Mouse (Mus musculus): ENCODE measurements at regions not wholly inside any gene's neighbourhood (a gene's known extent, or its start where the extent isn't known, plus 50 kb on each side); places are given as distances from the start of the nearest gene placed in this dataset.

DNA sequence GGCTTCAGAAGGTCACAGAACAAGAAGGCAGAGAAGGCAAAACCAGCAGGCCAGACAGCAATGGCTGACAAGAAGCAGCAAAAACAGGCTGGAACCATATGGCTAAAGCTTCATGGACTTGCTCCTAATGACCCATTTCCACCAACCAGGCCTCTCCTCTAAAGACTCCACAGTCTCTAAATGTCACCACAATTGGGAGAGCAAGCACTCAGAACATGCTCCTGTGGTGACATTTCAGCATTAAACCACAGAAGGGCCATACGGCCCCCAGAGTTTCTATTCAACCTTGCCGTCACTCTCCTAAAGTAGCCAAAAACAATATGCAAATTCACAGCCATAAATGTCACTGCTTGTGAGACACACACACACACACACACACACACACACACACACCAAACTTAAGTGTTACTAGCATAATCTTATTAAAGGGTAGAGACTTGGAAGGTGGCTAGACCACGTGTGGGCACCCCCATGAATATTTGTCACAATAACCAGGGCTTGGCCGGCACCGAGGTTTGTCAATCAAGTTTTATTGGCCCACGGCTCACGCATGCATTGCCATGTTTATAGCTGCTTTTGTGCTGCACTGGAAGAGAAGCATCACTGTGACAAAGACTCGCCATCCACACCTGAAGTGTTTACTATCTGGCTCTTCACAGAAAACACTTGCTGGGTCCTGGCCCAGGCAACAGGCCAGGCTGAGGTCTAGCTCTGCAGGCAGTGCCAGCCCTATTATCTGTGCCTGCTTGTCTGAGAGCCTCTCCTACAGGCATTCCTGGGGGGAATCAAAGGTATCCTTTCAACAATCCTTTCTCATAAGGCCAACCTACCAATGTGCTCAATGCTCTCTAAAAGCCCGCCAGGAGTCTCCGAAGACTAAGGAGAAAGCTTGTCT, 75.6 kb upstream of the Dap start:
- H3K27me3 ChIP-seq (ENCODE audit: insufficient read depth, low read length) = no peaks in the 10 kb centered on the region
- no peaks in the 10 kb centered on the region for H3K36me3 ChIP-seq (ENCODE audit: insufficient read depth)
- no peak overlapping the region for H3K4me3 ChIP-seq (ENCODE audit: low read depth, low read length)
- no peak overlapping the region for H3K4me2 ChIP-seq
- DNase-seq (no peak), ATAC-seq (ENCODE audit: insufficient read depth) (no peak)
- H3K27ac ChIP-seq (ENCODE audit: low read depth) = no peak overlapping the region
- no peak for TF ChIP-seq CTCF (IDR thresholded peaks at IDR 0.05; ENCODE audit: low read depth)
- H3K9me3 ChIP-seq (ENCODE audit: low read depth, low read length) = no peaks in the 10 kb centered on the region
- H3K4me1 ChIP-seq (ENCODE audit: insufficient read depth) = no peaks in the 10 kb centered on the region
- WGBS = 87% methylated on average over 10 of the region's 10 CpGs
- H3K9ac ChIP-seq = no peak overlapping the region

- Histone ChIP-seq H3K27me3 (ENCODE audit: insufficient read depth, low read length) (no peaks in the 10 kb centered on the region), H3K27ac (ENCODE audit: low read depth) (no peak overlapping the region), H3K4me3 (ENCODE audit: low read depth, low read length) (no peak overlapping the region), H3K9ac (no peak overlapping the region), H3K4me2 (no peak overlapping the region), H3K4me1 (ENCODE audit: insufficient read depth) (no peaks in the 10 kb centered on the region), H3K36me3 (ENCODE audit: insufficient read depth) (no peaks in the 10 kb centered on the region), H3K9me3 (ENCODE audit: low read depth, low read length) (no peaks in the 10 kb centered on the region)
- WGBS = 73% methylated on average over 2 of the region's 2 CpGs
- DNase-seq = no peak
- TF ChIP-seq CTCF (IDR thresholded peaks at IDR 0.05; ENCODE audit: low read depth) = no peak
- ATAC-seq (ENCODE audit: insufficient read depth) = no peak
Observed at GRCm38 (mm10) chr15:31149855-31150254, 74.3 kb upstream of the Dap start.

GRCm38 (mm10) chr15:31150546-31151471, 73.3 kb upstream of the Dap start:
- DNase-seq = peak; percentile 85
- H3K4me3 ChIP-seq (ENCODE audit: low read depth, low read length) = no peak overlapping the region
- H3K4me2 ChIP-seq = no peak overlapping the region
- H3K9me3 ChIP-seq (ENCODE audit: low read depth, low read length) = no peaks in the 10 kb centered on the region
- ATAC-seq (ENCODE audit: insufficient read depth) = no peak
- WGBS = 40% methylated on average over 21 of the region's 21 CpGs
- H3K27me3 ChIP-seq (ENCODE audit: insufficient read depth, low read length) = no peaks in the 10 kb centered on the region
- no peaks in the 10 kb centered on the region for H3K36me3 ChIP-seq (ENCODE audit: insufficient read depth)
- peaks cover 6% of the 10 kb centered on the region; the same call in 1 of the 2 replicates for H3K4me1 ChIP-seq (ENCODE audit: insufficient read depth)
- H3K27ac ChIP-seq (ENCODE audit: low read depth) = no peak overlapping the region
- peak; percentile 74 for TF ChIP-seq CTCF (IDR thresholded peaks at IDR 0.05; ENCODE audit: low read depth)
- H3K9ac ChIP-seq = no peak overlapping the region

DNA sequence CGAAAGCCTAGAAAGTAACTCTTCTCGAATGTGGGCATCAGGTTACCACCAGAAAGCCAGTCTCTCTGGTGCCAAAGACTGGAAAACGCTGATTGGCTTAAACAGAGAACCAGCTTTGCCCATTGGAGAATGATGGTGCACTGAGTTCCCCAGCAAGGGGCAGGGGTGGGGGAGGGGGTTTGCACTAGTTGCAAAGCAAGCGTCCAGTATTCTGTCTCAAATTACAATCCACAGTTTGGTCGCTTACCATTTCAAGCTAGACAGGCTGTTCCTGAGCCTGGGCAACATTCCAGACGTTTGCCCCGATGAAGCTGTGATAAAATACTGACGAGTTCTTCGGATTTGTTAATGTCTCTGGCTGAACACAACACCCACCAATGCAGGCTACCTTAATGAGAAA, 69.0 kb upstream of the Dap start:
- Histone ChIP-seq H3K4me3 (ENCODE audit: low read depth, low read length) (no peak overlapping the region), H3K4me1 (ENCODE audit: insufficient read depth) (peaks cover 6% of the 10 kb centered on the region; the same call in 1 of the 2 replicates), H3K9ac (no peak overlapping the region), H3K9me3 (ENCODE audit: low read depth, low read length) (no peaks in the 10 kb centered on the region), H3K27me3 (ENCODE audit: insufficient read depth, low read length) (no peaks in the 10 kb centered on the region), H3K27ac (ENCODE audit: low read depth) (no peak overlapping the region), H3K36me3 (ENCODE audit: insufficient read depth) (no peaks in the 10 kb centered on the region), H3K4me2 (peak overlapping the region; percentile 10; the same call in 1 of the 2 replicates)
- DNase-seq (peak; percentile 61), ATAC-seq (ENCODE audit: insufficient read depth) (peak; percentile 69; the same call in 1 of the 2 replicates)
- 19% methylated on average over 9 of the region's 9 CpGs for WGBS
- no peak for TF ChIP-seq CTCF (IDR thresholded peaks at IDR 0.05; ENCODE audit: low read depth)

- 56% methylated on average over 9 of the region's 9 CpGs for WGBS
Observed at GRCm38 (mm10) chr15:31166543-31167105, 57.5 kb upstream of the Dap start.

GRCm38 (mm10) chr15:31167506-31167905, 56.6 kb upstream of the Dap start:
- H3K9me3 ChIP-seq (ENCODE audit: low read depth, low read length) = no peaks in the 10 kb centered on the region
- H3K27ac ChIP-seq (ENCODE audit: low read depth) = no peak overlapping the region
- H3K4me1 ChIP-seq (ENCODE audit: insufficient read depth) = no peaks in the 10 kb centered on the region
- H3K9ac ChIP-seq = no peak overlapping the region
- WGBS = 79% methylated on average over 5 of the region's 5 CpGs
- DNase-seq (no peak), ATAC-seq (ENCODE audit: insufficient read depth) (no peak)
- H3K27me3 ChIP-seq (ENCODE audit: insufficient read depth, low read length) = no peaks in the 10 kb centered on the region
- no peak overlapping the region for H3K4me2 ChIP-seq
- H3K36me3 ChIP-seq (ENCODE audit: insufficient read depth) = no peaks in the 10 kb centered on the region
- TF ChIP-seq CTCF (IDR thresholded peaks at IDR 0.05; ENCODE audit: low read depth) = no peak
- H3K4me3 ChIP-seq (ENCODE audit: low read depth, low read length) = no peak overlapping the region

More at GRCm38 (mm10) chr15:31166543-31167105, 57.5 kb upstream of the Dap start:
- no peaks in the 10 kb centered on the region for H3K4me1 ChIP-seq (ENCODE audit: insufficient read depth)
- H3K36me3 ChIP-seq (ENCODE audit: insufficient read depth) = no peaks in the 10 kb centered on the region
- TF ChIP-seq CTCF (IDR thresholded peaks at IDR 0.05; ENCODE audit: low read depth) = no peak
- H3K9ac ChIP-seq = no peak overlapping the region
- H3K9me3 ChIP-seq (ENCODE audit: low read depth, low read length) = no peaks in the 10 kb centered on the region
- no peak for DNase-seq
- no peaks in the 10 kb centered on the region for H3K27me3 ChIP-seq (ENCODE audit: insufficient read depth, low read length)
- no peak for ATAC-seq (ENCODE audit: insufficient read depth)
- no peak overlapping the region for H3K27ac ChIP-seq (ENCODE audit: low read depth)
- H3K4me2 ChIP-seq = no peak overlapping the region
- H3K4me3 ChIP-seq (ENCODE audit: low read depth, low read length) = no peak overlapping the region
